Mouse (Mus musculus) spleen, adult 2 months (tissue): ENCODE measurements at regions not wholly inside any gene's neighbourhood (a gene's known extent, or its start where the extent isn't known, plus 50 kb on each side); places are given as distances from the start of the nearest gene placed in this dataset.

Source experiments
- CTCF ChIP-seq: fragments of 200-500 bp; IDR thresholded peaks from 2 replicates; pipeline ENCODE4 v1.5.1; 2011; ENCODE audit warnings: mild to moderate bottlenecking, inconsistent platforms; ENCODE audit not compliant: insufficient read depth, insufficient read length, insufficient replicate concordance; ENCODE audit errors: extremely low read depth
- POLR2A ChIP-seq: fragments of 200-500 bp; IDR thresholded peaks from 2 replicates; pipeline ENCODE4 v1.6.1; 2011; ENCODE audit warnings: low read depth, low read length, inconsistent platforms

DNA sequence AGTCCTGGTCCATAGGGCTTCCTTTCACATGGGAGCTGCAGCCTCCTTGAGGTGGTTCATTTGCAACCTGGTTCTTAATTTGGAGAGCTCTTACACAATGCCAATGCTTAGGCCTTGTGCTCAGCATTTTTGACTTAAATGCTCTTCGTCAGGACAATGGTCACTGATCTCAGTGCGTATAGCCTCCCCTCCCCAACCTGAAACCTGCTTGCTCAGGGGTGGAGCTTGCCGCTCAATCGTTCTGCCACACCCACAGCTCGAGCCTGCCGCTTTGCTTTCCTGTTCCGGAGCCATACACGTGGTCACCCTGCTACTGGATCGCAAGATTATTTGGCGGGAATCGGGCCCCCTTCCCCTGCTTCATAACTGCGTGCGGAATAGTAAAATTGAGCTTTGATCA is 365.9 kb downstream of the 1810013L24Rik start:
- no peak for TF ChIP-seq CTCF
- no peak for TF ChIP-seq POLR2A
